Mouse (Mus musculus) layer of hippocampus, adult 18-20 months (tissue): Measurements from ENCODE around the gene Grip1. TPM values are rescaled to one million over a fixed set of nuclear protein-coding genes. Genes with fewer than 3 reads are reported as not detected.

Experiments
- DNase-seq, 2 experiments: peaks; one replicate each; pipeline ENCODE4 v3.0.0; 2022; ENCODE audit warnings: low spot score in 2 of 2
- long read RNA-seq: library from polyadenylated mRNA; stranded (forward); transcript quantifications from one replicate; pipeline ENCODE4 v2.0.0, GENCODE M21; 2021
- total RNA-seq, 2 experiments: library from RNA; stranded (reverse); gene quantifications; 2 replicates each; pipeline ENCODE4 v1.2.3; 2021

Grip1 gene
- 10 to 100 TPM; 23.3 to 25.4 TPM for total RNA-seq
- long read RNA-seq, full-length matches to known transcripts, result 2 of 16 reads
- long read RNA-seq, partial matches to known transcripts, result 8 of 16 reads
- long read RNA-seq, other reads (novel, unspliced or antisense), result 6 of 16 reads

DNA sequence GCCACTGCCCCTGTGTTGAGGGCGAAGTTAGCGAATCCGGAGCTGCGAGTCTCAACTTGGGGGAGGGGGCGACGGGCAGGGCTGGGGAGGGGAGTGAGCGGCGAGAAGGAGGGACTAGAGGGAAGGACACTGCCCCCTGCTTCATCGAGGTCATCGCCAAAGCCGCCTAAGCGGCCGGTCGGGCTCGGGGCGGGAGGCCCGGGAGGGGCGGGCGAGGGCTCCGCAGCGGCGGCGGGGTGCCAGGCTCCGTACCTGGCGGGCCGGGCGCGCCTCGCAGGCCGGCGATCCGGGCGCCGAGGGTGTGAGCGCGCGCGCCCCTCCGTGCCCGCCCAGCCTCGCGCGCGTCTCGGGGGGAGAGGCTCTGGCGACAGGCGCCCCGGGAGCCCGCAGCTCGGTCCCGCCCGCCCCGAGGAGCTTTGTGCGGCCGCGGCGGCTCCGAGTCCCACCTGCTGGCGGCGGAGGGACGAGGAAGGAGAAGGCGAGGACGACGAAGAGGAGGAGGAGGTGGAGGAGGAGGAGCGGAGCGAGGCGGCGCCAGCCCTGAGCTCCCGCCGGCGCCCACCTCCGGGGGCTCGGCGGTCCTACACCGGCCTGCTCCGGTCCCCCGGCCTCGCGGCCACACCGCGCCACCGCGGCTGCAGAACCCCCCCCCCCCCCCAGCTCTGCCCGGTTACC is at the start of gene Grip1:
Gene Grip1 (plus strand): TSS at position 400 of the 675 bp plus-strand sequence.
- peak; percentile 14 to 30 for DNase-seq

- DNase-seq, result no peak
Observed at GRCm38 (mm10) chr10:119405103-119405502, 48.5 kb upstream of the Grip1 start.

GRCm38 (mm10) chr10:119405612-119406011 is 48.0 kb upstream of the Grip1 start:
- no peak for DNase-seq

DNA sequence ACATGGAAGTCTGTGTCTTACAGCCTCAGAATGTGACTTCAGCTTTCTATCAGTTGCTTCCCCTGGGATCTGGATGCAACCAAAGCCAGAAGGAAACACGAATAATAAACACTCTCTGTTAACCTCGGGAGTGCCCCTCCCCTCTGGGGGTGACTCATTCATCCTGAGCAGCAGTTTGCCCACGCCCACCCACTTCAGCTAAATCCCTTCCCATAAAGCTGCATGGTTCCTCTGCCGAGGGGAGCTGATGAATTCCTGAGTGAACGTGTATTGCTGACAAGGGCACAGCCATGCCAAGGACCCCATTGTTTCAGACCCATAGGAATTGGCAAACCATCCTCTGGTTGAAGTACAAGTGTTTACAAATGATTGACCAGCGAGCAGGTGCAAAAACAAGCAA is 45.3 kb upstream of the Grip1 start:
- peak; percentile 21 to 48 for DNase-seq

- no peak for DNase-seq
Observed at GRCm38 (mm10) chr10:119413238-119413637, 40.4 kb upstream of the Grip1 start.

GRCm38 (mm10) chr10:119415106-119415505 is 38.5 kb upstream of the Grip1 start:
- DNase-seq, result no peak

GRCm38 (mm10) chr10:119421418-119421817 is 32.2 kb upstream of the Grip1 start:
- no peak for DNase-seq

GRCm38 (mm10) chr10:119423821-119424534 is 29.7 kb upstream of the Grip1 start:
- DNase-seq, result no peak

DNA sequence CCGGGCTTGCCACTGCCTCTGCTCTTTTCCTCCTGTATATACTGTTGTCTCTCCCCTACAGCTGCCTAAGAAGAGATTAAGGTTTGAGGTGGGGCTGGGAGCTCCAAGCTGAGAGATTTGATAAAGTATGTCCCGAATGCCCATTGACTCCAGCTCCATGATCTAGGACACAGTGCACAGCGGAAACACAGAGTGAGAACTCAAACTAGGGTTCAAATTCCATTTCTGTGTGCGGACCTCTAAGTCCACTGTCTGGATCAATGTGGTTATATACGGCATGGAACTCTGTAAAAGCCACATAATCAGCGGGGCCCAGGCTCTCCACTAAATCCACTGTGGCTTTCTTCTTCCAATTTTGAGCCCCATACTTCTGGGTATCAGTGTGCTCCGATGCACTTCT is 26.0 kb upstream of the Grip1 start:
- no peak for DNase-seq

- no peak for DNase-seq
Observed at GRCm38 (mm10) chr10:119428106-119428505, 25.5 kb upstream of the Grip1 start.

DNA sequence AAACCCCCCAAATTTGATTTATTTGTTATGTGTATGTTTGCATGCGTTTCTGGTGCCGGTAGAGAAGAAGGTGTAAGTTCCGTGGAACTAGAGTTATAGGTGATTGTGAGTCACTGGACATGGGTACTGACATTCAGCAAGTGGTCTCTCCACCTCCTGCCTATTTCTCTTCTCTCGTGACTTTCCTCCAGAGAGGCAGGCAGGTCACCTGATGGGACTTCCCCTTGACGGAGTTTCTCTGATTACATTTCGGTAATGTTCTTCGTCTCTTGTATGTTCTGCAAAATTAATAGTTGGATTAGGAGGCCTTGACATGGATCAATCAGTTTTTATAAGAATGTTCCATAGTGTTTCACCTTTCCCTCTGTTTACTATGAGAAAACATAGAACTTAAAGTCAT is 23.4 kb upstream of the Grip1 start:
- DNase-seq, result no peak

DNA sequence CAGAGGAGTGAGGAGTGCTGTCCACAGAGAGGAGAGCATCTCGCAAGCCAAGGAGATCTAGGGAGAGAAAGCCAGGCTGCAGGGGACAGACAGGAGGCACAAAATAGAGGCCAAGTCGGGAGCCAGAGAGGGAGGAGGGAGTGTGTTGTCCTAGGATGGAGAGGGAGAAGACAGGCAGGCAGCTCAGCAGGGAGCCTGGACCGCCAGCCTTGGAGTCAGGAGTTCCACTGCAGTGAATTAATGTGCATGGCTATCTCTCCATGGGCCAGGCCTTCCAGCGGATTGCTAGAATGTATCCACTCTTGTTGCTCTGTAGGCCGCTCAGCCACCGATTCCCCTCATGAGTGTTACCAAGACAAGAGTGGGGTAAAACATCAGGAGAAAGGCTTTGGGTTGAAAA is 21.8 kb upstream of the Grip1 start:
- no peak for DNase-seq

DNA sequence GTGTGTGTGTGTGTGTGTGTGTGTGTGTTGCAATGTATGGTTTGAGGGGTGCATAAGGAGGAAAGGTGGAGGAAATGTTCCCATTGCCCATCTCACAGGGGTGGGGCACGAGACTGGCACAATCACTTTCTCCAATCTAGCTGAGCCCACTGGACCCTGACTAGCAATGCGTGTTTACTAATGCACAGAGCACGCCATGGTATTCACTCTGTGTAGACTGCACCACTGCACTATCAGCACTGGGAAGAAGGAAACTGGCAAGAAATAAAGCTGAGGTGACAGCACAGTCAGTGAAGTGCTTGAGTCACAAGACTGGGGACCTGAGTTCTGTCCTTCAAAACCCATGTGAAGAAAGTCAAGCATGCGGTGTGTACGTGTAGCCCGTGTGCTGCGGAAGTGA is 17.8 kb upstream of the Grip1 start:
- no peak for DNase-seq

GRCm38 (mm10) chr10:119437319-119437718 is 16.3 kb upstream of the Grip1 start:
- DNase-seq, result no peak

DNA sequence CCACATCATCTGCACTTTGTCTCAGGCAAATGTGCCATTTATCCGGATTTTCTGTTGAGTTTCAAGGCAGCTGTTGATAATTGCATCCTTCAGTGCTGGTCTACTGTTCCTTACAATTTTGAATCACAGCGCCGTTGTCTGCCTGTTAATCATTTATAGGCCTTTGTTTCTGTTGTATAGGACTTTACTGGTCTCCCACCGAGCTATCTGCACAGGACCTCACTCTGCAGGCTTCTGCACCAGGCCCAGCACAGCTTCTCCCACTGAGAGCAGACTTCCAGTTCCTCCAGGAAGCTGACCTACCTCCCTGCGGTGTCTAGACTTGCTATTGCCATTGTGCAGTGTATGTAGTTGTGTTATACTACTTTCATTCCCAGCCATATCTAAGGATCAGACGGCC is 11.9 kb upstream of the Grip1 start:
- no peak for DNase-seq

DNA sequence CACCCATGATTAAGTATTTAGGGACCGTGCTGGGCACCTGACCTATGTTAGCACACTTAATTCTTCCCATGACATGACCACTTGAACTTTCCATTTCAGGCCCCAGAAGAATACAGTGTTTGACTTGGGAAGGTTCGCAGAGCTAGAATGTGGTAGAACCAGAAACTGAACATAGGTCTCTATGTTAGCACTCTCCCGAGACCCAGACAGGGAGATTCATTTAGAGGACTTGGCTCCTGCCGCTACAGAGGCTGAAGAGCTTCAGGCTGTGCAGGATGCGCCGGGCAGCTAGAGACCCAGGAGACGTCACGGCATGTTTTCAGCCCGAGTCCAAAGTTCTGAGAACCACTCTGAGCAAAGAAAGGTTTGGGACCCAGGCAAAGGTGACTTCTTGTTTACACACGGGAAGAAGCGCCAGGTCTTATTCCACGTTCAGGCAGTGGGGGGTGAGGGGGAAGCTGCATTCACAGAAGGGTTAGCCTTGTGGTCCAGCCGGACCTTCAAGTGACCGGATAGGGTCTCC is 6.2 kb upstream of the Grip1 start:
- no peak for DNase-seq

DNA sequence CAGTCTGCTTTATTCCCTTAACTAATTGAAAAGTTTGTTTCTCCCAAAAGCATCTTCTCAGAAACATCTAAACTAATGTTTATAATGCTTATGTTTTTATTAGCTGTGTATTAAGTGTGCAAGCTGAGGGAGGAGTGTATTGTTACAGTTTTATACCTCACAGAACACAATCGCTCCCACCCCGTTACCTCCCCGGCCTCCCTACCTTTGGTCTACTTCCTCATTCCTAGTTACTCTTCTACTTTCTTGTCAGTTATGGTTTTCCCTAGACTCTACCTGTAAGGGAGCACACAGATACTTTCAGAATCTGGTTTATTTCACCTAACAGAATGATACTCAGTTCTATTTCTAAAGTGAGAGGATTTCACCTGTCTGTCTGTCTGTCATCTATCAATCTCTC is 5.7 kb upstream of the Grip1 start:
- DNase-seq, result no peak

GRCm38 (mm10) chr10:119452698-119453097 is 932 bp upstream of the Grip1 start:
- no peak for DNase-seq

DNA sequence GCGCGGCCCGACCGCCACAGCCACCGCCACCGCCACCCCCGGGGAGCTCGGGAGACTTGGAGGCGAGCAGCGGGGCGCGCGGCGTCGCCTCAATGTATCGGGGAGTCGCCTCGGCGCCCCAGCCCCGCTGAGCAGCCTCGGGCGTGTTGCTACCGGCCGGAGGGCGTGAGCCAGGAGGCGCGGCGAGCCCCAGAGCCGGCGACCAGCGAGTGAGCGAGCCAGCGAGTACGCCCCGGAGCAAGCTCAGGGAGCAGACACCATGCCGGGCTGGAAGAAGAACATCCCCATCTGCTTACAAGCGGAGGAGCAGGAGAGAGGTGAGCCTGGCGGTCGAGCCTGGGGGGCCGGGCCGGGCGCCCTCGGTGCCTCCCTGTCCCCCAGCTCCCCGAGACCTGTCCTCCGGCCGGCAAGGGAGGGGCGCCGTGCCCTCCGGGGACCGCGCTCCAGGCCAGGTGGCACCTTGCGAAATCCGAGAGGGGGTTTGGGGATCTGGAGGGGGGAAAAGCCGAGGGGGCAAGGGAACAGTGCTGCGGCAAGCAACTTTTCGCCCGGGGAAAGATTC is 557 bp downstream of the Grip1 start:
- DNase-seq, result peak in 1 of 2 experiments; percentile 16

- no peak for DNase-seq
Observed at GRCm38 (mm10) chr10:119454668-119455542, 1.3 kb downstream of the Grip1 start.

GRCm38 (mm10) chr10:119455543-119455940 is 1.9 kb downstream of the Grip1 start:
- no peak for DNase-seq
